ENCODE assay signal across 15 mouse cellular contexts in genomic region chr3:99130521-99130920, GRCm38 (mm10). TPM values are rescaled to one million over a fixed set of nuclear protein-coding genes. Genes with fewer than 3 reads are reported as not detected.
DNase-seq lines count a peak whose midpoint lies in the region; ATAC-seq lines count a peak whose summit lies in the region.
"Had no signal": no experiment of that assay in that cellular context is flagged by ENCODE, and none has a peak within 500 bp of the region (broad histone marks: within the 10 kb centered on the region; RNA-seq: fewer than 3 reads in every experiment).

No protein-coding gene starts in this region.

- intact Hi-C loops in left cerebral cortex, postnatal 4 days (cut with DNase I) = no loop called here

- no peak for ATAC-seq in erythroid progenitor cell, adult 5-6 weeks (replicated peaks; ENCODE audit: low FRiP score, poor library complexity, severe bottlenecking)
- ATAC-seq: forebrain, embryonic 16.5 days had no signal

- DNase-seq in frontal cortex, adult 2 months (ENCODE audit: extremely low spot score in 1 of 2, low spot score in 1 of 2) = peak; percentile 44 to 57
- no peak for DNase-seq in frontal cortex, postnatal 10 days (ENCODE audit: low spot score in 2 of 2)
- DNase-seq in left cerebral cortex, adult 11 months (ENCODE audit: low spot score) = peak; percentile 24
- no peak for DNase-seq in left cerebral cortex, postnatal 4 days
- peak; percentile 21 for DNase-seq in right cerebral cortex, postnatal 25 days
- no peak for DNase-seq in right cerebral cortex, postnatal 10 days (ENCODE audit: low spot score in 2 of 2)
- DNase-seq: adrenal gland, postnatal 10 days; cerebellum, adult 11-12 months; cerebellum, adult 9-10 months; cerebellum, postnatal 25 days; gastrocnemius, adult 2 months; gastrocnemius, postnatal 25 days; heart, postnatal 36 days had no signal

RNA-seq across cellular contexts. Expression of gene Wars2, which starts 10.3 kb away (rescaled TPM):
- 4.2 and 5.2 TPM in 2 replicates for polyA plus RNA-seq in frontal cortex, adult 2 months (2012; rRNA removed)
- 1 to 10 TPM; 7.1 to 7.6 TPM for total RNA-seq in left cerebral cortex, postnatal 4 days (2021)
- total RNA-seq in erythroid progenitor cell, adult 5-6 weeks (2015; ENCODE audit: low replicate concordance) = 2.1 and 3.2 TPM in 2 replicates
- total RNA-seq in erythroid progenitor cell, adult 5-6 weeks (2017; ENCODE audit: low replicate concordance) = 0.61 and 2.1 TPM in 2 replicates

Comparison
In these comparisons a context has a peak if more than half of its experiments do, and no peak if none do; other contexts are left out.
1. DNase-seq: peak in frontal cortex, adult 2 months (2 of 2), left cerebral cortex, adult 11 months (single experiment) and right cerebral cortex, postnatal 25 days (single experiment); none in frontal cortex, postnatal 10 days (0 of 2), left cerebral cortex, postnatal 4 days (single experiment) and right cerebral cortex, postnatal 10 days (0 of 2).